Mouse (Mus musculus) layer of hippocampus, adult 9-11 months (tissue): ENCODE measurements at regions not wholly inside any gene's neighbourhood (a gene's known extent, or its start where the extent isn't known, plus 50 kb on each side); places are given as distances from the start of the nearest gene placed in this dataset.
A peak's percentile ranks its signal among the peaks of the same experiment; 100 is the strongest.

Experiments
- DNase-seq: peaks from one replicate; pipeline ENCODE4 v3.0.0; 2022

DNA sequence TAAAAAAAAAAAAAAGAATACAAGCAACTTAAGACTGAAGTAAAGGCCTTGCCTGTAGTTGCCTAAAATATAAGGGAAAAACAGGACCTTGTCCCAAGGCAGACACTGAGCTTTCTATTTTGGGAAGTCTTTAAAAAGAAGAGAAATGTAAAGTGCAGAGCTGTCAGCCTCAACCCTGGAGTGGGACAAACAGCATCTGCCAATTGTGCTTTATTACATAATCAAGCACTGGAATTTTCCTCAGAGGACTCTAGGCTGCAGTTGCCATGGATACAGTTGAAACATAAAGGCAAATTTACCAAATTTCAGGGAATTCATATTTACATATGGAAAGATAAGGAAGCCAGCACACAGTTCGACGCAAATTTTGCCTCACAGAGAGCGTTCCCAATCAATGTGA, 406.7 kb downstream of the Gm597 start:
- peak; percentile 62 for DNase-seq

GRCm38 (mm10) chr1:28349411-28349973, 430.6 kb downstream of the Gm597 start:
- DNase-seq: peak; percentile 8

DNA sequence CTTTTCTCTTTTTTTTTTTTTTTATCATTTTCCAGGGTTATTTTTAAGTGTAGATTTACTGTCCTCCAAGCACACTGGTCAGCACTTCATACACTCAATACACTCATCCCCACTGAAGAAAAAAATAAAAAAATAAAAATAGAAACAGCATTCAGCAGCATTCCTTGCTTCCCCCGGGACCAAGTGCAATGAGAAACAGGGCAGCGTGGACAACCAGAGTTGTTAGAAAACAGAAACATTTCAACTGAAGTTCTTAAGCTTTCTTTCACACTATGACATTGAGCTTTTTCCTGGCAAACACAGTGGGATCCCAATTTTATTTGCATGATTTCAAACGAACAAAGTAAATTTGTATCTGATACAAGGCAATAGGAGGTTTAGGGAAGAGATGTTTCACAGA, 431.5 kb downstream of the Gm597 start:
- no peak for DNase-seq

DNA sequence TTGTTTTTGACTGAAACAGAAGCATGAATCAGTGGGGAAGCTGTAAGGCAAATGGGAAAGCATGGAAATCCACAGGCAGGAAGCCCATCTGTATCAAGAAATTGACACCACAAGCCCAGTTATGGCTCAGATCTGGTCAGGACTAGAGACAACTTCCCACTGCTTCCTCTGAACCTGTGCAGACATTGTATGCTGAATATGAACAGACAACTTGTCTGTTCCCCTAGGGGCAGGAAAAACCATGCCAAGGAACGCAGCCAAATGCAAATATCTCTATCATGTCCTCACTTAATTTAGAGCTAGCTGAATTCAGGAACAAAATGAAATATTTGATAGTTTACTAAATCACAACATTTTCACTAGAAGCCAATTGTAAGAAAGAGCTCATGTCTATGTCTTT, 440.0 kb downstream of the Gm597 start:
- DNase-seq: no peak

- no peak for DNase-seq
Measured at GRCm38 (mm10) chr1:28334366-28334765, 445.7 kb downstream of the Gm597 start.

DNA sequence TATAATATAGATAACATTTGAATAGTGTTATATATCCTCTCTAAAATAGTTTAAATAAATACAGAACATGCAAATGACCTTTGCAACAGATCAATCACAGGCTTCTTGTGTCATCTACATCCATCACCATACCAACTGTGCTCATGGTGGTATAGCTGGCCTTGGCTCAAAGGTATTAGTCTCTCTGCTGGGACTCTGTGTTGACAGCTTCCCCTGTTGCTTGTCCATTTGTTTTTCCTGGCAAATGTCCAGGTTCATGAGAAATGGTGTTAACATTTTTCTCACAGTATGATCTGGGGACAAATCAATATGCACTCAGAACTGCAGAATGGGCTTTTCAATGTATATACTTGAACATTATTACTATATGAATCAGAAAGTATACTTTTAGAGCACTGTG, 448.0 kb downstream of the Gm597 start:
- DNase-seq: no peak

DNA sequence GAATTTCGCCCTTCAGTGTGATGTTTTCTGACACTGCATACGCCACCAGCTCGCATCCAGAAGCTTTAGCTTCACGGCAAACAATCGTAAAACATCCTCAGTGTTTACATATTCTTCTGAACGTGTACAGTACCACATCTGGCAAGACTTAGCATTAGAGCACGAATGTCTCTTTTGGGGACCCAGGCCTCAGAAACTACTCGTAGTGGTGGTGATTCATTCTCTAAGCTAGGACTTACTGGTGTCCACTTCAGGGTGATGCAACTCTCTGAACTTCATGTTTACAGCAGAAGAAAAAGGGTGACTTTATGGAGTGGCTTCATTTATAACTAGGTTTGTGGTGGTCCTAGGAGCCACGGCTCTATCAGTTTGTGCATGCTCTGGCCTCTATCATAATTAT, 451.1 kb downstream of the Gm597 start:
- DNase-seq: no peak

- DNase-seq: no peak
Measured at GRCm38 (mm10) chr1:28328539-28328938, 451.5 kb downstream of the Gm597 start.

- no peak for DNase-seq
Measured at GRCm38 (mm10) chr1:28324141-28324540, 455.9 kb downstream of the Gm597 start.
